Mouse (Mus musculus): Measurements from ENCODE around the gene Ggt6. TPM values are rescaled to one million over a fixed set of nuclear protein-coding genes. Genes with fewer than 3 reads are reported as not detected.

Gene Ggt6
- polyA plus RNA-seq, 1 experiment: 0.23 TPM

GRCm38 (mm10) chr11:72464821-72465220 lies 29.5 kb downstream of the Ggt6 start:
- peaks cover 54% of the 10 kb centered on the region for H3K4me1 ChIP-seq (ENCODE audit: control insufficient read depth, insufficient read depth, insufficient read length)
- H3K36me3 ChIP-seq (ENCODE audit: control insufficient read depth, insufficient read depth, low read length): no peaks in the 10 kb centered on the region
- DNase-seq (ENCODE audit: low read depth in 1 of 2, low spot score in 2 of 2): no peak
- TF ChIP-seq POLR2A (IDR thresholded peaks at IDR 0.05; ENCODE audit: low read depth, low read length): no peak
- no peak for TF ChIP-seq CTCF (IDR thresholded peaks at IDR 0.05; ENCODE audit: extremely low read depth, insufficient read depth, insufficient read length, insufficient replicate concordance)
- H3K27me3 ChIP-seq (ENCODE audit: control insufficient read depth, insufficient read depth, low read length): no peaks in the 10 kb centered on the region
- H3K4me3 ChIP-seq (ENCODE audit: extremely low read depth, insufficient read depth, insufficient read length): no peak overlapping the region
- no peak overlapping the region for H3K27ac ChIP-seq (ENCODE audit: insufficient read depth, low read length)
- WGBS: 83% methylated on average over 3 of the region's 3 CpGs

GRCm38 (mm10) chr11:72465978-72466693 lies 30.8 kb downstream of the Ggt6 start:
- peak overlapping the region; percentile 98 for H3K27ac ChIP-seq (ENCODE audit: insufficient read depth, low read length)
- peak; percentile 46 to 71 for DNase-seq (ENCODE audit: low read depth in 1 of 2, low spot score in 2 of 2)
- TF ChIP-seq POLR2A (IDR thresholded peaks at IDR 0.05; ENCODE audit: low read depth, low read length) (peak; percentile 42), CTCF (IDR thresholded peaks at IDR 0.05; ENCODE audit: extremely low read depth, insufficient read depth, insufficient read length, insufficient replicate concordance) (no peak)
- H3K4me3 ChIP-seq (ENCODE audit: extremely low read depth, insufficient read depth, insufficient read length): peak overlapping the region; percentile 34; the same call in 1 of the 2 replicates
- 50% methylated on average over 11 of the region's 11 CpGs for WGBS
- peaks cover 62% of the 10 kb centered on the region for H3K4me1 ChIP-seq (ENCODE audit: control insufficient read depth, insufficient read depth, insufficient read length)
- H3K36me3 ChIP-seq (ENCODE audit: control insufficient read depth, insufficient read depth, low read length): no peaks in the 10 kb centered on the region
- no peaks in the 10 kb centered on the region for H3K27me3 ChIP-seq (ENCODE audit: control insufficient read depth, insufficient read depth, low read length)

GRCm38 (mm10) chr11:72466694-72467507 lies 31.6 kb downstream of the Ggt6 start:
- H3K27ac ChIP-seq (ENCODE audit: insufficient read depth, low read length): peak overlapping the region; percentile 98
- H3K27me3 ChIP-seq (ENCODE audit: control insufficient read depth, insufficient read depth, low read length): no peaks in the 10 kb centered on the region
- no peaks in the 10 kb centered on the region for H3K36me3 ChIP-seq (ENCODE audit: control insufficient read depth, insufficient read depth, low read length)
- TF ChIP-seq POLR2A (IDR thresholded peaks at IDR 0.05; ENCODE audit: low read depth, low read length): no peak; the same call in 1 of the 2 replicates
- TF ChIP-seq CTCF (IDR thresholded peaks at IDR 0.05; ENCODE audit: extremely low read depth, insufficient read depth, insufficient read length, insufficient replicate concordance): no peak
- H3K4me3 ChIP-seq (ENCODE audit: extremely low read depth, insufficient read depth, insufficient read length): peak overlapping the region; percentile 34; the same call in 1 of the 2 replicates
- peak in 1 of 2 experiments; percentile 40 for DNase-seq (ENCODE audit: low read depth in 1 of 2, low spot score in 2 of 2)
- H3K4me1 ChIP-seq (ENCODE audit: control insufficient read depth, insufficient read depth, insufficient read length): peaks cover 56% of the 10 kb centered on the region
- WGBS: 4% methylated on average over 11 of the region's 11 CpGs

GRCm38 (mm10) chr11:72468525-72468924 lies 33.2 kb downstream of the Ggt6 start:
- TF ChIP-seq POLR2A (IDR thresholded peaks at IDR 0.05; ENCODE audit: low read depth, low read length): no peak
- TF ChIP-seq CTCF (IDR thresholded peaks at IDR 0.05; ENCODE audit: extremely low read depth, insufficient read depth, insufficient read length, insufficient replicate concordance): no peak
- DNase-seq (ENCODE audit: low read depth in 1 of 2, low spot score in 2 of 2): no peak
- 77% methylated on average over 5 of the region's 5 CpGs for WGBS
- Histone ChIP-seq H3K27ac (ENCODE audit: insufficient read depth, low read length) (peak overlapping the region; percentile 4; the same call in 1 of the 2 replicates), H3K27me3 (ENCODE audit: control insufficient read depth, insufficient read depth, low read length) (no peaks in the 10 kb centered on the region), H3K36me3 (ENCODE audit: control insufficient read depth, insufficient read depth, low read length) (no peaks in the 10 kb centered on the region), H3K4me1 (ENCODE audit: control insufficient read depth, insufficient read depth, insufficient read length) (peaks cover 47% of the 10 kb centered on the region; the same call in 1 of the 2 replicates), H3K4me3 (ENCODE audit: extremely low read depth, insufficient read depth, insufficient read length) (no peak overlapping the region)

GRCm38 (mm10) chr11:72469217-72469616 lies 33.9 kb downstream of the Ggt6 start:
- Histone ChIP-seq H3K36me3 (ENCODE audit: control insufficient read depth, insufficient read depth, low read length) (no peaks in the 10 kb centered on the region), H3K27me3 (ENCODE audit: control insufficient read depth, insufficient read depth, low read length) (no peaks in the 10 kb centered on the region), H3K4me3 (ENCODE audit: extremely low read depth, insufficient read depth, insufficient read length) (no peak overlapping the region), H3K4me1 (ENCODE audit: control insufficient read depth, insufficient read depth, insufficient read length) (peaks cover 47% of the 10 kb centered on the region; the same call in 1 of the 2 replicates), H3K27ac (ENCODE audit: insufficient read depth, low read length) (0 out of 2 replicates have a peak overlapping the region, but pooled peaks have one; percentile 4)
- TF ChIP-seq CTCF (IDR thresholded peaks at IDR 0.05; ENCODE audit: extremely low read depth, insufficient read depth, insufficient read length, insufficient replicate concordance) (no peak), POLR2A (IDR thresholded peaks at IDR 0.05; ENCODE audit: low read depth, low read length) (no peak)
- WGBS: 36% methylated on average over 5 of the region's 5 CpGs
- peak in 1 of 2 experiments; percentile 32 for DNase-seq (ENCODE audit: low read depth in 1 of 2, low spot score in 2 of 2)

GRCm38 (mm10) chr11:72470004-72470403 lies 34.7 kb downstream of the Ggt6 start:
- 13% methylated on average over 4 of the region's 4 CpGs for WGBS
- Histone ChIP-seq H3K36me3 (ENCODE audit: control insufficient read depth, insufficient read depth, low read length) (peaks cover 2% of the 10 kb centered on the region; the same call in 1 of the 2 replicates), H3K4me3 (ENCODE audit: extremely low read depth, insufficient read depth, insufficient read length) (no peak overlapping the region), H3K27me3 (ENCODE audit: control insufficient read depth, insufficient read depth, low read length) (no peaks in the 10 kb centered on the region), H3K27ac (ENCODE audit: insufficient read depth, low read length) (peak overlapping the region; percentile 53), H3K4me1 (ENCODE audit: control insufficient read depth, insufficient read depth, insufficient read length) (peaks cover 48% of the 10 kb centered on the region; the same call in 1 of the 2 replicates)
- no peak for DNase-seq (ENCODE audit: low read depth in 1 of 2, low spot score in 2 of 2)
- no peak for TF ChIP-seq POLR2A (IDR thresholded peaks at IDR 0.05; ENCODE audit: low read depth, low read length)

Measured in spleen, adult 2 months (tissue).